Mouse (Mus musculus) erythroblast, embryonic 14.5 days (primary cell): Measurements from ENCODE around the gene Fam72a.

Experiments
- GATA1 ChIP-seq: IDR thresholded peaks from 2 replicates; pipeline ENCODE4 v1.6.1; 2012; ENCODE audit warnings: low read length, inconsistent platforms, mixed read lengths
- TAL1 ChIP-seq: IDR thresholded peaks from 3 replicates; pipeline ENCODE4 v1.6.1; 2012; ENCODE audit warnings: low read length, inconsistent platforms, mixed read lengths

GRCm38 (mm10) chr1:131527281-131528080 is at the start of gene Fam72a, which contains the start of gene Srgap2:
- peak; percentile 72 for TF ChIP-seq GATA1
- no peak for TF ChIP-seq TAL1
